Mouse (Mus musculus) small intestine, adult 2 months (tissue): ENCODE results near the gene Foxp1. TPM values are rescaled to one million over a fixed set of nuclear protein-coding genes. Genes with fewer than 3 reads are reported as not detected.

Experiments used
- H3K27ac ChIP-seq: fragments of 200-500 bp; 2 replicates; pipeline ENCODE4 v1.5.1; 2012; ENCODE audit warnings: low read depth, low read length, control low read depth, inconsistent platforms; ENCODE audit not compliant: insufficient read depth
- H3K27me3 ChIP-seq: fragments of 200-500 bp; 2 replicates; pipeline ENCODE4 v1.6.1; 2012; ENCODE audit warnings: mild to moderate bottlenecking, moderate library complexity, low read length, inconsistent platforms; ENCODE audit not compliant: control insufficient read depth, insufficient read depth
- H3K36me3 ChIP-seq: fragments of 200-500 bp; 2 replicates; pipeline ENCODE4 v1.6.1; 2012; ENCODE audit warnings: mild to moderate bottlenecking, low read length, control low read depth, inconsistent platforms; ENCODE audit not compliant: control insufficient read depth, insufficient read depth
- H3K4me1 ChIP-seq: fragments of 200-500 bp; 2 replicates; pipeline ENCODE4 v1.6.1; 2012; ENCODE audit warnings: low read length, inconsistent platforms, mixed read lengths; ENCODE audit not compliant: control insufficient read depth, insufficient read depth, insufficient read length
- H3K4me3 ChIP-seq: fragments of 200-500 bp; 2 replicates; pipeline ENCODE4 v1.5.1; 2012; ENCODE audit warnings: low read depth, mild to moderate bottlenecking, control low read depth, inconsistent platforms, low read length, moderate library complexity
- CTCF ChIP-seq: fragments of 200-500 bp; IDR thresholded peaks from 2 replicates; pipeline ENCODE4 v1.5.1; 2012; ENCODE audit warnings: low read depth, mild to moderate bottlenecking, control low read depth, inconsistent platforms, low read length, moderate library complexity, mixed read lengths; ENCODE audit not compliant: insufficient replicate concordance, insufficient read length; ENCODE audit errors: extremely low read depth
- POLR2A ChIP-seq: fragments of 200-500 bp; IDR thresholded peaks from 2 replicates; pipeline ENCODE4 v1.6.1; 2012; ENCODE audit warnings: low read depth, mild to moderate bottlenecking, control low read depth, inconsistent platforms, low read length, moderate library complexity
- WGBS: fragments of 180-500 bp; shearing (Covaris S2); methylation state at CpG from one replicate; pipeline ENCODE4 v1.1.7; 2018; 5-methylcytosine and 5-hydroxymethylcytosine counted together
- polyA plus RNA-seq: library from polyadenylated mRNA; depleted of rRNA; stranded (reverse); fragments of >200 nt; gene quantifications from 2 replicates; pipeline ENCODE4 v1.2.3, GENCODE M21; 2012

The Foxp1 gene
- polyA plus RNA-seq, 1 experiment, result 52.2 TPM

GRCm38 (mm10) chr6:99228336-99228870, 294.1 kb downstream of the Foxp1 start:
- WGBS, result 79% methylated on average over 6 of the region's 6 CpGs
- no peaks in the 10 kb centered on the region for H3K4me1 ChIP-seq
- TF ChIP-seq CTCF (no peak), POLR2A (no peak)
- H3K27me3 ChIP-seq, result no peaks in the 10 kb centered on the region
- peaks cover 2% of the 10 kb centered on the region for H3K36me3 ChIP-seq
- no peak overlapping the region for H3K4me3 ChIP-seq
- no peak overlapping the region for H3K27ac ChIP-seq

DNA sequence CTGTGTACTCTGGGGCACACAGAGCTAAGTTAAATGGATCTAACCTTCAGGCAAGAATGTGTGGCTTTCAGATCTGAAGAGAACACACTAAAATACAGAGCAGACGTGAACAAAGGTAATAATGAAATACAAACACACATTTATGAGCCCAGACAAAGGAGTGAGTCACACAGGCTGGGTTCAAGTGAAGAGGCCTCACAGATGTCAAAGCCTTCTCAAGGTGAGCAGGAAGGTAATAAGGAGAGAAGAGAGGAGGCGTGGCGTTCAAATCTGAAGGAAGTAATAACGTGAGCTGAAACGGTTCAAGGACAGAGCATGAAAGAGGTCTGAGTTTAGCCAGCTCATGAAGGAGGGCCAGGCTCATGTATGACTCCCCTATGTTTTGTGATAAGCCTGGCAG, 301.4 kb downstream of the Foxp1 start:
- Histone ChIP-seq H3K27ac (peak overlapping the region; percentile 7), H3K4me1 (peaks cover 15% of the 10 kb centered on the region; the same call in 1 of the 2 replicates), H3K27me3 (no peaks in the 10 kb centered on the region), H3K4me3 (no peak overlapping the region), H3K36me3 (peaks cover 2% of the 10 kb centered on the region; the same call in 1 of the 2 replicates)
- 33% methylated on average over 5 of the region's 5 CpGs for WGBS
- no peak for TF ChIP-seq CTCF
- no peak for TF ChIP-seq POLR2A

DNA sequence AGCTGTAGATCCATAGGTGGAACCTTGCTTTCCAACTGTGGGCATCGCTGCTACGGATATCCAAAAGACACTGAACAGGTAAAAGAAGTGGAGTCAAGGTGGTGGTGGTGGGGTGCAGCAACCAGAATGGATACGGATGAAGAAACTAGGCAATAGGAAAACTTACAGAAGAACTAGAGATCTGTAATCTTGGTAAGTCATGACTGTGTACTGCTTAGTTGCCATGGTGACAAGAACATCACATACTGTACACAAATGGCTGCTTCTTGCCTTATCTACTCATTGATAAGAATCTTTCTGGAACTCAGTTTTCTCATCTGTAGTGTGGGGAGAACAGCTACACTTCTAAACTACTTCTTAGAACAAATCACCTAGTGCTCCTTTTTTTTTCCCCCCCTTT, 302.0 kb downstream of the Foxp1 start:
- no peak for TF ChIP-seq CTCF
- no peak for TF ChIP-seq POLR2A
- Histone ChIP-seq H3K27me3 (no peaks in the 10 kb centered on the region), H3K4me3 (no peak overlapping the region), H3K4me1 (peaks cover 15% of the 10 kb centered on the region; the same call in 1 of the 2 replicates), H3K27ac (no peak overlapping the region), H3K36me3 (peaks cover 2% of the 10 kb centered on the region; the same call in 1 of the 2 replicates)
- WGBS, result 97% methylated on average over 3 of the region's 3 CpGs

- Histone ChIP-seq H3K27me3 (no peaks in the 10 kb centered on the region), H3K4me3 (no peak overlapping the region), H3K4me1 (peaks cover 15% of the 10 kb centered on the region; the same call in 1 of the 2 replicates), H3K36me3 (peaks cover 2% of the 10 kb centered on the region; the same call in 1 of the 2 replicates), H3K27ac (no peak overlapping the region)
- WGBS, result 40% methylated on average over 2 of the region's 2 CpGs
- TF ChIP-seq CTCF, result no peak
- TF ChIP-seq POLR2A, result no peak
Observed at GRCm38 (mm10) chr6:99217846-99218245, 304.7 kb downstream of the Foxp1 start.

DNA sequence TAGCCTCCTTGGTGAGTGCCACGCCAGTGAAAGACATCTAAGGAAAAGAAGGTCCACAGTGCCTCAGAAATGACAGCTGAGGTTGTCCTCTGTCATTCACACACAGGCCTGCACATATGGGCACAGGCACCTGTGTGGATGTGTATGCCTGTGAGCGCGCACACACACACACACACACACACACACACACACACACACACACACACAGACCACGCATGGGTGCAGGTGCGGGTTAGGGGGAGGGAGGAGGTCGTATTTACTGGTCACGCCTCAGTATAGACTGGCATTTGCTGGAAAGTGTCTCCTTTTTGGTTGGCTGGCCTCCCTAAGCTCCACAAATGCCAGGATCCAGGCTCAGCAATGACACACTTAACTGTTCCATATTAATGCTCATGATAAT, 305.4 kb downstream of the Foxp1 start:
- peaks cover 2% of the 10 kb centered on the region; the same call in 1 of the 2 replicates for H3K36me3 ChIP-seq
- H3K4me1 ChIP-seq, result peaks cover 15% of the 10 kb centered on the region; the same call in 1 of the 2 replicates
- H3K27me3 ChIP-seq, result no peaks in the 10 kb centered on the region
- TF ChIP-seq CTCF, result no peak
- no peak for TF ChIP-seq POLR2A
- WGBS, result 84% methylated on average over 7 of the region's 7 CpGs
- no peak overlapping the region for H3K4me3 ChIP-seq
- no peak overlapping the region for H3K27ac ChIP-seq

- Histone ChIP-seq H3K36me3 (no peaks in the 10 kb centered on the region), H3K27ac (no peak overlapping the region), H3K4me1 (no peaks in the 10 kb centered on the region), H3K4me3 (no peak overlapping the region), H3K27me3 (no peaks in the 10 kb centered on the region)
- 81% methylated on average over 4 of the region's 4 CpGs for WGBS
- TF ChIP-seq POLR2A (no peak), CTCF (no peak)
Observed at GRCm38 (mm10) chr6:99212461-99212860, 310.1 kb downstream of the Foxp1 start.

GRCm38 (mm10) chr6:99211663-99212333, 310.7 kb downstream of the Foxp1 start:
- Histone ChIP-seq H3K4me3 (no peak overlapping the region), H3K4me1 (peaks cover 3% of the 10 kb centered on the region; the same call in 1 of the 2 replicates), H3K27me3 (no peaks in the 10 kb centered on the region), H3K27ac (no peak overlapping the region), H3K36me3 (no peaks in the 10 kb centered on the region)
- 82% methylated on average over 5 of the region's 5 CpGs for WGBS
- no peak for TF ChIP-seq POLR2A
- TF ChIP-seq CTCF, result no peak
